Mouse (Mus musculus) MN1 (cell line): ENCODE measurements around the gene Kat5.

Source experiments
- DNase-seq: peaks from one replicate; pipeline ENCODE4 v3.0.0-alpha.2; 2016; ENCODE audit warnings: low spot score

The Kat5 gene

DNA sequence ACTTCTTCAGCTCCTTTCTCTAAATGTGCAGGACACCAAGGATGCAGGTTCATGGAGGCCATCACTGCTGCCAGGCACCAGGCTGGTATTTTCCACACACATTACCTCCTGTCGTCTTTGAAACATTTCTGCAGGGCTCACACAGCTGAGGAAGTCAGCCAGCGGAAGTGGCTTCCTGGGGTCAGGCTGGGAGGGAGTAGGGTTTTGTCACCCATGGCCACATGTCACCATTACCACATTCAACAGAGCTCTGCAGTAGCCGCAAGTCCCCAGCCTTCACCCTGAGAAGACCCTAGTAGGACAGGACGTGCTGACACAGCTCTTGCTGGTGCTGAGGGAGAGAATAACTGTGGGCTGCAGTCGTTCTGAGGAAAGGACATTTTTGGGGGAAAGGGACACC lies 38.2 kb downstream of the Kat5 start:
- DNase-seq = no peak

DNA sequence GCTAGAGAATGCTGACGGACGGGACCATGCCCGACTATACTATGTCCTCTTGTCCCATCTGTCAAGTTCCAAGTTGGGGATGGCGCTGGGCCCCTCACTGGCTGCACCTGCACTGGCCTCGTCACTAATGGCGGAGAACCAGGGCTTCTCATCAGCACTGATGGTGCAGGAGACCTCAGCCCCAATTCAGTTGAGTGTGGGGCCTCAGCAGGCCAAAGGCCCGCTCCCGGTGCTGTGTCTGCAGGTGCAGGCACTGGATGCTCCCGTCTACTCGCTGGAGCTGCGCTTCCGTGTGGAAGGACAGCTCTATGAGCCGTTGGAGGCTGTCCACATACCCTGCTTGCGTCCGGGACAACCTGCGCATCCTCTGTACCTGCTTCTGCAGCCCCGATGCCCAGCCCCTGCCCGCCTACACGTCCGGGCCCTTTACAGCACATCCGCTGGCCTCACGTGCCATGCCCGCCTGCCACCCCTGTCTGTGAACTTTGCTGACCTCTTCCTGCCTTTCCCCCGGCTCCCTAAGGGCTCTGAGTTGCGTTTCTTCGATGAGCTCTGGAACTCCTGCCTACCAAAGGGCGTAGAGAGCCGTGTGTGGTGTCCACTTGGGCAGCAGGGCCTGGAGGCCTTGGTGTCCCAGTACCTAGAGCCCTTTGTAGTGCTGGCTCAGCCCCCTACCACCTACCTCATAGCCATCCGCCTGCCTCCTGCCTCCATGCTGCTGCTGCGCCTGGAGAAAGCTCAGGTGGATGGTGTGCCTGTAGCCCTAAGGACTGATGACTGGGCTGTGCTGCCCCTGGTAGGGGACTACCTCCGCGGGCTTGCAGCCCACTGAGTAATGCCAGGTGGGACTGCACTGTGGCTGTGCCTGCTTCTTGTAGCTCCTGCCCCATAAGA lies 39.4 kb downstream of the Kat5 start:
- no peak for DNase-seq

DNA sequence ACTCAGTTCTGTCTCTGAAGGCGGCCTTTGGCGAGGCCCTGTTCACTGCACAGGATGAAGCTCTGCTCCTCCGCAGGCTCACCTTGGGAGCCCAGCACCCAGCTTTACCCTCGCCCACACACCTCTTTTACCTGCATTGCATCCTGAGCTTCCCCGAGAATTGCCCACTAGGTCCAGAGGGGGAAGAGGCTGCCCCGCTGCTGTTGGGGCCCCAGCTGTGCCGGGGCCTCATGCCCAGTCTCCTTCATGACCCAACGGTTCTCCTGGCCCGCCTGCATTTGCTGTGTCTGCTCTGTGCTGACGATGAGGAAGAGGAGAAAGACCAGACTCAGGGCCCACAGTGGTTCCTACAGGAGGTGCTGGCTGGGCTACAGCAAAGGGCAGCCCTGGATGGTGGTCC lies 40.5 kb downstream of the Kat5 start:
- no peak for DNase-seq

DNA sequence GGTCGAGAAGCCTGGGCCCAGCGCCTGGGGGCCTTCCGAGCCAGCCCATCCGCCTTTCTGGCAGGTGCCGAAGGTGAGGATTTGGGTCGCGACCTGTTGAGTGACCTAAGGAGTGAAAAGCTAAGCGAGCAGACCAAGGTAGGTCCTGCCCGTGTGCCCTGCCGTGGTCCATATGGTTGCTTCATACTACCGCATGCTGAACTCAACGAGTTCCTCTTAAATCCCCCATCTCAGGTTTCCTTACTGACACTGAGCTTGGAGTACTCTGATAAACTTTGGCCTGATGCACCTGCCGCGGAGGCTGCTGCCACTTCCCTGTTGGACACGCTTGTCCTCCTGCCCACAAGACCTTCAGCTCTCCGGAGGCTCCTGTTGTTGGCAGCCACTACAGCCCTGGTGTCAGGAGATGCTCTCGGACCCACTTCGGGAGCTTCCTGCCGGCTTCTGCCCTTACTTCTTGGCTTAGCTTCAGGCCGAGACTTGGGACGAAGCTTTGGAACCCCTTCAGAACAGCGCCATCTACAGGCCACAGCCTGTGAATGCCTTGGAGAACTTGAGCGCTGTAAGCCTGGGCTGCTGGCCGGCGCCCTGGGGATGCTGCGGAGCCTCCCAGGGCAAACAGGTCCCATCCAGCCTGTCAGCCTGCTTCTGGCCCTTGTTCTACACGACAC lies 41.4 kb downstream of the Kat5 start:
- DNase-seq = peak; percentile 87

DNA sequence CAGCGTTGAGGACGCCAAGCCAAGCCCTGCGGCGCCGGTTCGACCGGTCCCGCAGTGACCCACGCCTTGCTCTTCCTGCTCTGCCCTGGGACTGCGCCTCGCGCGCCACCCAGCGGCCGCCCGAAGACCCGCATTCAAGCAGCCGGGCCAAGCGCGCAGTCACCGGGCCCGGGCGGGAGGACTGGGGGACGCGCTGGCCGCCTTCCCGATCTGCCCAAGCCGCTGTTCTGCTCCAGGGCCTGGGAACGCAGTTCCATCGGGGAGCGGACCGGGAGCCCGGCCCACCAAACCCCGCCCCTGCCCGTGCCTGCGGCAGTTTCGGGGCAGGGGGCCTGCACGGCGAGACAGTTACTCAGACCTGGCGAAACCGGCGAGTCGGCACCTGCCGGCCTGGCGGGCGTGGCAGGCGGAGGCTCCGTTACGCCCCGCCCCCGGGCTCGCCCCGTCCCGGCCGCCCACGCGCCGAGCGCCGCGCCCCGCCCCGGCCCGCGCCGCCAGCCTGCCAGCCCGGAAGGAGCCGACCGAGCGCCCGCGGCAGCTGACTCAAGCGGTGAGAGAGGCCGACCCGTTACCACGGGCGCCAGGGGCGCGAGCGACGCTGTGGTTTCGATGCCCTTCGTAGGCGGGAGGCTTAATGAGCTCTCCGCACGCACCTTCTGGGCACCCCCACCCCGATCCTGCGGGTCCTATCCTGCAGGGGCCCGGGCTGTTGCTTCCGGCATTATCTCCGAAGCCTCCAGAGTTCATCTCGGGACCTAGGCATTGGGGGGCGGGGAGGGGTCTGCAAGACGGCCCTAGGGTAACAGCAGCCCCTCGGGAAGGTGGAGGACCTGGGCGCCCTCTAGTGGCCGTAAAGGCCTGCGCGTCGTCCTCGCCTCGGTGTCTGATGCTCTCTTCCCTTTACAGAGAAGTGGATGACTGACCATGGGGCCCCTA lies 42.2 kb downstream of the Kat5 start, which contains the start of gene Ap5b1:
Gene Ap5b1 (plus strand): TSS at position 492 of the 936 bp plus-strand sequence.
- DNase-seq = peak; percentile 82

DNA sequence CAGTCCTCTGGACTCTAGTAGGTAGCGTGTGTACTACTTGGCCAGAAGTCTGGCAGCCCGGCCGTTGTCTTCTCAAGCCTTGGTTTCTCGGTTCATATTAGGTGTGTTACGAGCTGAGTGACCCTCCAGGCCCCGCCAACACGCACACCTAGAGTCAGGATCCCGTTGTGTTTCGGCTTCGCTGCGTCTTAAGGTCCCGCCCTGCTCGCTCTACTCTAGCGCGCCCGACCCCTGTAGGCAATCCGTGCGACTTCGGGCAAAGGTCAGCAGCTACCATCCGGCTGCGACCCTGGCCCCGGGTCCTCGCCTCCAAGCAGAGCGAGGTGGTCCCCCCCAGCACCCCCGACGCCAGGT lies 42.9 kb downstream of the Kat5 start:
- peak; percentile 57 for DNase-seq

DNA sequence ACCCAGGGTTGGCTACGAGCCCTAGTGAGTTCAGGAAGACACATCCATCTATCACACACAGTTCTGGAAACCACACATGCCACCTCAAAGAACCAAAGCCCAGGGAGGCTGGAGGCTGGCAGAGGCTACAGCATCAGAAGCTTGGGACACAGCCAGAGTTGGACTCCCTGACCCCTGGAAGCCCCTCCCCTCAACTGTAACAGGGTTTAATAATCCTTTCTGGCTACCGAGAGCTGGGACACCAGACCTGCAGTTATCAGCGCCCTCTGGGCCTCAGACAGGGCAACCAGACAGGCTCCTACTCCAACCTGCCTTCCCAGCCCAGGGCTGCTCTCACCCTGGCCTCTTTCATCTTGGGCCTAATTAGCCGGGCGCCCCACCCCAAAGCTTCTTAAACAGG lies 43.7 kb downstream of the Kat5 start:
- peak; percentile 60 for DNase-seq

DNA sequence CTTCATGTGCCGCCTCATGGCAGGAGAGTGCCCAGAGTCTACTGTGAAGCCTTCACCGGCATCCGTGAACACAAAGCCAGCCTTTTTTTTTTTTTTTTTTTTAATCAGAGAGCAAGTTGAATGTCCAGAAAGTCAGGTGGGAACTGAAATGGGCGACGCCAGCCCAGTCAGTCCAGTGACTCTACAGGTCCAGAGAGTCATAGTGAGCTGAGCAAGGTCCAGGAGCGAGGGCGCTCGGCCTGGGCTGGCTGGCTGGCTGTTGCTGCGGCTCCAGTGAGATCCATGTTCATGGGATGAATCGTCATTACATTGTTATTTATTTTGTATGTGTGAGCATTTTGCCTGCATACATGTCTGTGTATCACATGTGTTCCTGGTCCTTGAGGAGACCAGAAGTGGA lies 47.3 kb downstream of the Kat5 start:
- no peak for DNase-seq

DNA sequence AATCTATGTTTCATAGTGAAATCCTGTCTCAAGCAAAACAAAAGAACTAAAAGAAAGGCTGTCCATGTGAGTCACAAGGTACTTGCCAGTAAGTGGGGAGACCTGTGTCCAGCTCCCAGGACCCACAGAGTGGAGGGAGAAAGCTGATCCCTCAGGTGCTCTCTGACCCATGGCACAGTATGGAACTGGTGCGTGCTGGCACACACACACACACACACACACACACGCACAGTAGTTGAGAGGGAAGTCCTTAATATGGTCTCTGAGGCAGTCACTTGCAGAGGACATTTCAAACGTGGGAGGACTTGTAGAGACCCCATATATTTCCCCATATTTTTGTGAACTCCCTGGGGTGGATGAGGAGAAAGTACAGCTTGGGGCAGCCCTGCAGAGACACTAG lies 48.2 kb downstream of the Kat5 start:
- no peak for DNase-seq

DNA sequence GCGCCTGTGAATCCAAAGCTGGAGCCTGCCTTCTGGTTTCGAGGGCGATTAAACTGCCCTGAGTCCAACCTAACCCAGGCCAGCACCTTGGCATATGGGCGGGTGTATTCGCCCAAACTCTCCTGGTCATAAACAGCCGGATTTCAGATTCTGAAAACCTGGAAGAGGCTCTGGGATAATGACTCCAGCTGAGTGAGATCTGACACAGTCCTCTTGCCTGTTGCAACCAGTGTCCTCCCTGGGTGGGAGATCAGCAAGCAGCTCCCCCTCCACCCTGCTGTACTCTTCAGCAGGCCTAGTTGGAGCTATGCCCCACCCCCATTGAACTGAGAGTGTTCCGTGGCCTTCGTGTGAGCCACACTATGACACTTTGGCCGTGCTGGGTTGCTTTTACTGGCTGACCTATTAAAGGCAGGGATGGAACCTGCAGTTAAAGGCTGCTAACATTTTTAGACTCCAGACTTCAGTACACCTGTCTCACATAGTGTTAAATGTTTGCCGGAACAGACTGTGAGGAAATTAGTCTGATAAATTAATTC lies 48.7 kb downstream of the Kat5 start:
- DNase-seq = no peak

DNA sequence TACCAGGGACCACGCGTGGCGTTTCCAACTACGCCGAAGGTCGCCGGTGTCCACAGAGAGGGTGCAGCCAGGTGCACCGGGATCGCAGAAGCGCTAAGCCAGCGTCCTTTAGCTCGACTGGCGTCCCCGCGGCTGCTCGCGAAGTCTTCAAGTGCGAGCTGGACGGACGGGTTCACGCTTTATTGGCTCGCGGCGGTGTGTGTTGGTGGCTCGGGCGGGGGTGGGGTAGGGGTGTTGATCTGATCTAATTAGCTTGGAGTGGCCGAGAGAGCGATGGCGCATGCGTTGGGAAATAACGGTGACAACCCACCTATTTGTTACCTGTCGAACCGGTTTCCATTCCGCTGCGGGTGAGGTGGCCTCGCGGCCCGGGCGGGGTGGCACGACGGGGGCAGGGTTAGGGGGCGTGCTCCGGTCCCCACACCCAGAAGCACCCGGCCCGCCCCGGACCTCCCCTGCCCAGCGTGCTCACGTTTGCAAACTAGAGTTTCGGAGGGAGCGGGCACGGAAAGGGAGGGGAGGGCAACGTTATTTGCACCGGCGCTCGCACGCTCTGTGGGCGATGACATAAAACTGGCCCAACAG lies 49.5 kb downstream of the Kat5 start, which contains the start of gene Ovol1:
Gene Ovol1 (minus strand): TSS at position 190 of the 585 bp plus-strand sequence.
- DNase-seq = no peak

DNA sequence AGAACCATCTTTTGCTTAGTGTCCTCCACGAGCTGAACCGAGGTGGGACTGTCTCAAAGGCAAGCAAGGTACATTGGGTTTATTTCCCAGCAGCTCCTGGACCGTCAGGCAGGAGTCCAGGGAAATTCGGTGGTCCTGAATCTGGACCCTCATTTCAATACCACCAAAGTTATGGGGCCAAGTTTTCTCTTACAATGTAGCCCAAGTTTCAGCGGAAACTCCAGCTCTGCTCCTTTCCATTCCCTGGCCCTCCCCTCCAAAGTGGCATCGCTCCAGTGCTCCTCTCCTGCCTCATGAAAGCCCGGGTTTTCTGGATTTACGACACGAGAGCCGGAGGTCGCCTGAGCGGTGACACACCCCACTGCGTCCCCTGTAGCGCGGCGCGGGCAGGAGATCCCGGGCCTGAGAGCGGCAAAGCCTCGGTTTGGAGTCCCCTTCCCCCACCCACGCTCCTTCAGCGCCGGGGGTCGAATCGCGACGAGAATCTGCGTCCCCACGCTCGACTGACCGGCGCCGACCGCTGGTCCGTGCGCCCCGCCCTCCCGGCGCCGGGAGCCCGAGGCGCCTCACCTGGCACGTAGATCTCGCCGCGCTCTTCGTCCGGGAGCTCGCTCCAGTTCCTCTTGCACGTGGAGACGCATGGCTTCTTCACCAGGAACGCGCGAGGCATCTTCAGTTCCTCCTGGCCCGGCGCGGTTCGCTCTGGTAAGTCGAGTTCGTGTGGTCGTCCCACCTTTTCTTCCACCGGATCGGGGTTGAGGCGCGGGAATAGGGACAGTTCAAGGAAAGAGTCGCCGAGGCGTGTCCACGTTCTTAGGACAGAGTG lies 50.2 kb downstream of the Kat5 start:
- no peak for DNase-seq

DNA sequence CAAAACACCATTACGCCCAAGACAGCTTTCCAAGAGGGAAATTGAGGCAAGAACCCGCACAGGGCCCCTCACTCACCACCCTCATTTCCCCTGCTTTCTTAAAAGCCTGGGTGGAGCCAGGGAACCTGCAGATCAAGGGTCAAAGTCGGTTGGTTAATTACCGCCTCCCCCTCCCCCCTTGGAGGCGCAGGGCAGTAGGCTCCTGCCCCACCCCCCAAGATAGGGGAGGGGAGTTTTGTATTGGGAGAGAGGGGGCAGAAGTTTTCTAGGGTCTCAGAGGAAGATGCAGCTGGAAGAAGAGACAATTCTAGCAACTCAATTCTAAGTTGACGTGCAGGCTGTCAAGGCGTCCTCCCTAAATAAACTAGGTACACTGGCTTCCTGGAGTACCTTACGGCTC lies 50.8 kb downstream of the Kat5 start:
- no peak for DNase-seq

DNA sequence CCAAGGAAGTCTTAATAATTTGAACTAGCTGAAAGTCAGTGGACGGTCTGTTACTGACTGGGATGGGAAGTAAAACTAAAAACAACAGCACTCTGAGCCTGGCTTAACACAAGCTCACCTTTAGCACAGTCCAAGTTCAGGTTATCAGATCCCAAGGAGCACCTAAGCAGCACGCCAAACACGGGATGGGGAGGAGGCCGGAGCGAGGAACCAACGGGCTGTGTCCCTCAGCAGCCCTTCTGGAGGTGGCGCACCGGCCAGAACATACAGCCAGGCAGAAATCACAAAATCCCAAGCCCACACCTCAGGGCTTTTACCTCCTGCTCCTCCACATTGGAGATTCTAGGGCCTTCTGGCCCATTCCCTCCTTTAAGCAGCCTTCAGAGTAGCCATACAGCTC lies 51.3 kb downstream of the Kat5 start:
- no peak for DNase-seq

DNA sequence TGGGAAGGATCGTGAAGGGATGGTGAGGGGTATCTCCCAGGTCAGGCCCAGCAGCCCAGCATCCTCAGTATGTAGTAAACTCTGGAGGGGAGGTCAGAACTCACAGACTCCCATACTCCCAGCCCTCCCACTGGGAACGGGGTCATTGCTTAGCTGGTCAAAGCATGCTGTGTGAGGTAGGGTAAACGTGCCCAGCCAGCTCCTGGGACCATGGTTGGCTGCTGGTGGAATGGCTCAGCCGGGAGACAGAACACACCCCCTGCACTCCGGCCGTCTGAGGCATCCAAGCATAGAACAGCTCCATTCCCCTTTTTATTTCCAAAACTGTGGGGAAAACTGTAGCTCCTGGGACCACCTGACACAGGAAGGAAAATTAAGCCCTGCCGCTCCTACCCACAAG lies 51.9 kb downstream of the Kat5 start:
- DNase-seq = no peak

DNA sequence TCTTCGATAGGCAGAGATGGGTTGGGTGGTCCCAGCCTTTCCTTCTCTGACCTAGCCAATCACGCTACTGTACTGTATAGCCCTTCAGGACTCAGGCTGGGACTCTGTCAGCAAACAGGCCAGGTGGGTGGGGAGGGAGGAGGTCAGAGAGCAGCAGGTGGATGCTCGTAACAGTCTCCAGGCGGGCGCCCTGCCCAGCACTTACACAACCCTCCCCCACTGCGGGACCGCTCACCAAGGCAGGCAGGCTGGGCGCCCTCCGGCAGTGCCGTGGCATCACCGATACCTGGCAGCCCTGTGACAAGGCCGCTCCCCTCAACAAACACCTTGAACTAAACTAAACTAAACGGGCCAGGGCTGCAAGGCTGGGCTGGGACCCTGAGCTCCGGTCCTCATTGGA lies 55.8 kb downstream of the Kat5 start:
- DNase-seq = no peak

DNA sequence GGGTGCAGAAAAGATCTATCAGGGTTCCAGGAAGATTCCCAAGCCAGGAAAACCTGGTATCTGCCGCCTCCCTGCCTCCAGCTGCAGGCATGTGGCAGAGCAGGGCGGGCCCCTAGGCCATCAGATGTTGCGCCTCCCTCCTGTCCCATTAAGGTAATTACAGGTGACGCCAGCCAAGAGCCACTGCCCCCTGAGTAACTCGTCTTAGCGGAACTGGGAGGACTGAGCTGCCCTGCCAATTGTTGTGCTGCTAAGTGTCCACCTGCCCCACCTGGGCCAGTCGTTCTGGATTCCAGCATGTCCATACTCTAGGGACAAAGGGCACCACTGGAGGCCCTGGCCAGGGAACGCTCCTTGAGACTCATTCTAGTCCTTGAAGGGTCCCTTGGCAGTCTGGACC lies 56.2 kb downstream of the Kat5 start:
- no peak for DNase-seq
